Mouse (Mus musculus): ENCODE measurements at regions not wholly inside any gene's neighbourhood (a gene's known extent, or its start where the extent isn't known, plus 50 kb on each side); places are given as distances from the start of the nearest gene placed in this dataset.
A peak's percentile ranks its signal among the peaks of the same experiment; 100 is the strongest.
"Not testable (repeated sequence)": the region's sequence is repeated elsewhere in the genome, so short reads cannot be mapped to it uniquely, and the experiment has no call there.

DNA sequence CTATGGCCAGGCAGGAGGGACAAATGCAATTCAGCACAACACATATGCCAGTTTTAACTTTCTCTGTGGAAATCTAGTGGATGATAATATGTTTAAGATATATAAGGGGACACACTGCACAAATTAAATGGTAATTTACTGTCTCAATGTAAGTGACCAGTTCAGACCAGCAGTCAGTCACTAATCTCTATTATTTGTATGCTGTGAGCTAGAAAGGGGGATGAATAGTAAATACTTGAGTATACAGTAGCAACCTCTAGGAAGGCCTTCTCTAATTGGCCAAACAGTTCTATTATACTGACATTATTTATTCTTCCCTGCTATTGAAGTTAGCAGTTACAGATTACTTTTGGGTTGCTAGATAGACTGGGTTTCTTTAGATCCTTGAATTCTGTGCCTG, 391.2 kb downstream of the Fign start:
- no peak overlapping the region for H3K9ac ChIP-seq (ENCODE audit: low read length)
- no peak overlapping the region for H3K27ac ChIP-seq (ENCODE audit: low read length)
- H3K36me3 ChIP-seq (ENCODE audit: control insufficient read depth, insufficient read depth, low read length): no peaks in the 10 kb centered on the region
- no peak for ATAC-seq (ENCODE audit: low read depth)
- no peaks in the 10 kb centered on the region for H3K27me3 ChIP-seq (ENCODE audit: control insufficient read depth, insufficient read depth, low read depth, low read length)
- H3K4me1 ChIP-seq (replicated peaks; ENCODE audit: control insufficient read depth, insufficient read depth, low read length): peaks cover 8% of the 10 kb centered on the region
- no peak overlapping the region for H3K4me2 ChIP-seq (ENCODE audit: low read depth, low read length)
- H3K9me3 ChIP-seq (ENCODE audit: control insufficient read depth, low read length): no peaks in the 10 kb centered on the region
- no peak overlapping the region for H3K4me3 ChIP-seq (ENCODE audit: low read length)

DNA sequence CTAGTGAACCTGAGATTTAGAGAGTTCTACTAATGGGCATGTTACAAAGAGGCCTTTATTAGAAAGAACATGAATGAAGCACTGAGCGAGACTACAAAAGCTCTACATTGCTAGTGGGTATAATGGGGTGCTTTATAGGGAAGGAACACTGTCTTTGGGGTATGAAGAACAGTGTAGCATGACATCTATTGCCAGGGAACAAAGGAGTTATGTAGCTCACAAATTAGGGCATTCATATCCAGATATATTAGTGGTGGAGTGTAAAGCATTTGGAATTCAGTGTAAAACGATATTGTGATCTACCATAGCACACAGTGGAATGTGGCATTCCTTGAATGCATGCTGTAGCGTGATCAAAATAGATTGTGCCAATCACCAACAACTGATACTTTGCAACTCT, 391.7 kb downstream of the Fign start:
- H3K4me2 ChIP-seq (ENCODE audit: low read depth, low read length): no peak overlapping the region
- no peak overlapping the region for H3K9ac ChIP-seq (ENCODE audit: low read length)
- 82% methylated on average over 3 of the region's 3 CpGs for whole genome bisulfite sequencing
- no peak for ATAC-seq (ENCODE audit: low read depth)
- no peaks in the 10 kb centered on the region for H3K36me3 ChIP-seq (ENCODE audit: control insufficient read depth, insufficient read depth, low read length)
- H3K4me3 ChIP-seq (ENCODE audit: low read length): no peak overlapping the region
- H3K9me3 ChIP-seq (ENCODE audit: control insufficient read depth, low read length): no peaks in the 10 kb centered on the region
- H3K27me3 ChIP-seq (ENCODE audit: control insufficient read depth, insufficient read depth, low read depth, low read length): no peaks in the 10 kb centered on the region
- no peak overlapping the region for H3K27ac ChIP-seq (ENCODE audit: low read length)
- H3K4me1 ChIP-seq (replicated peaks; ENCODE audit: control insufficient read depth, insufficient read depth, low read length): peaks cover 8% of the 10 kb centered on the region

- no peaks in the 10 kb centered on the region for H3K27me3 ChIP-seq (ENCODE audit: control insufficient read depth, insufficient read depth, low read depth, low read length)
- peak; percentile 99 for ATAC-seq (ENCODE audit: low read depth)
- no peaks in the 10 kb centered on the region for H3K9me3 ChIP-seq (ENCODE audit: control insufficient read depth, low read length)
- no peak overlapping the region; the same call in 1 of the 2 replicates for H3K27ac ChIP-seq (ENCODE audit: low read length)
- peak overlapping the region; percentile 50 for H3K4me3 ChIP-seq (ENCODE audit: low read length)
- peaks cover 8% of the 10 kb centered on the region for H3K4me1 ChIP-seq (replicated peaks; ENCODE audit: control insufficient read depth, insufficient read depth, low read length)
- no peaks in the 10 kb centered on the region for H3K36me3 ChIP-seq (ENCODE audit: control insufficient read depth, insufficient read depth, low read length)
- 1% methylated on average over 22 of the region's 22 CpGs for WGBS
- peak overlapping the region; percentile 79 for H3K4me2 ChIP-seq (ENCODE audit: low read depth, low read length)
- peak overlapping the region; percentile 60 for H3K9ac ChIP-seq (ENCODE audit: low read length)
These were observed 395.3 kb downstream of the Fign start for GRCm38 (mm10) chr2:63702333-63703096.

DNA sequence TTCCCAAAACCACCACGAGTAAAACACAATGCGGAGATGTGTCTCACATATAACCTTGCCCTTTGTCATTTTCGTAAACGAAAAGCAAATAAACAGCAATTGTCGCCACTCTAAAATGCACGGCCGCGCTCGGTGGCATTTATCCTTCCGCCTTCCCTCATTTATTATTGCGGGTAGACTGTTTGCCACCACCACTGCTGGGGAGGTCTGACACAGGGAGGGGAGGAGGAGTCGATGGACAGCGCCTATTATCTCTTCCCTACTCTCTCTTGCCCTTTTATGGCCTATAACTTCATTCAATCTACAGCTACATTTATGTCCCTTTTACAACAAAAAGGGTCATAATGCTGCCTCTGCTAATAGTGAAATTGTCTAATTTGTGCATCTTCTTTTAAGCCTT, 396.0 kb downstream of the Fign start:
- 21% methylated on average over 13 of the region's 13 CpGs for WGBS
- Histone ChIP-seq H3K4me2 (ENCODE audit: low read depth, low read length) (peak overlapping the region; percentile 79), H3K27ac (ENCODE audit: low read length) (no peak overlapping the region; the same call in 1 of the 2 replicates), H3K4me3 (ENCODE audit: low read length) (peak overlapping the region; percentile 50), H3K4me1 (replicated peaks; ENCODE audit: control insufficient read depth, insufficient read depth, low read length) (peaks cover 8% of the 10 kb centered on the region), H3K9me3 (ENCODE audit: control insufficient read depth, low read length) (no peaks in the 10 kb centered on the region), H3K36me3 (ENCODE audit: control insufficient read depth, insufficient read depth, low read length) (no peaks in the 10 kb centered on the region), H3K9ac (ENCODE audit: low read length) (peak overlapping the region; percentile 60; the same call in 1 of the 2 replicates), H3K27me3 (ENCODE audit: control insufficient read depth, insufficient read depth, low read depth, low read length) (no peaks in the 10 kb centered on the region)
- ATAC-seq (ENCODE audit: low read depth): peak; percentile 49; the same call in 1 of the 2 replicates

- Histone ChIP-seq H3K4me2 (ENCODE audit: low read depth, low read length) (no peak overlapping the region), H3K36me3 (ENCODE audit: control insufficient read depth, insufficient read depth, low read length) (no peaks in the 10 kb centered on the region), H3K9me3 (ENCODE audit: control insufficient read depth, low read length) (no peaks in the 10 kb centered on the region), H3K27me3 (ENCODE audit: control insufficient read depth, insufficient read depth, low read depth, low read length) (no peaks in the 10 kb centered on the region), H3K4me1 (replicated peaks; ENCODE audit: control insufficient read depth, insufficient read depth, low read length) (peaks cover 8% of the 10 kb centered on the region), H3K4me3 (ENCODE audit: low read length) (no peak overlapping the region), H3K9ac (ENCODE audit: low read length) (no peak overlapping the region), H3K27ac (ENCODE audit: low read length) (no peak overlapping the region)
- 0 out of 2 replicates have a peak, but pooled peaks have one; percentile 34 for ATAC-seq (ENCODE audit: low read depth)
- 13% methylated on average over 3 of the region's 3 CpGs for WGBS
These were observed 397.6 kb downstream of the Fign start for GRCm38 (mm10) chr2:63700255-63700654.

DNA sequence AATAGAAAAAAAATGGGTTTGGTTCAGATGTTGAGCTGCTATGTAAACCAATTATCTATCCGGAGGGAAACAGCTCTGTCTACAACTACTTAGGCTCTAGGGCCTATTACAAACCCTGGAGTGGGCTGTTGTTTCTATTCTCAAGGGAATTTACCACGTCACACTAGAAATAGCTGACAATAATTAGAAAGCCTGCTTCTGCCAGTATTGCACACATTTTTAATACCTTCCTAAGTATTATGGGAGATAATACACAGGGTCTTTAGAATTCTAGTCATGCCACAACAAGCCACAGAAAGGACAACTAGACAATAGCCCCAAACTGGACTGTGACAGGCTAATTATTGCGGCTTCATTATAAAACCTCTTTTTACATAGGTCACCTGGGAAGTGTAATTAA, 428.1 kb downstream of the Fign start:
- WGBS: 68% methylated on average over 3 of the region's 3 CpGs

DNA sequence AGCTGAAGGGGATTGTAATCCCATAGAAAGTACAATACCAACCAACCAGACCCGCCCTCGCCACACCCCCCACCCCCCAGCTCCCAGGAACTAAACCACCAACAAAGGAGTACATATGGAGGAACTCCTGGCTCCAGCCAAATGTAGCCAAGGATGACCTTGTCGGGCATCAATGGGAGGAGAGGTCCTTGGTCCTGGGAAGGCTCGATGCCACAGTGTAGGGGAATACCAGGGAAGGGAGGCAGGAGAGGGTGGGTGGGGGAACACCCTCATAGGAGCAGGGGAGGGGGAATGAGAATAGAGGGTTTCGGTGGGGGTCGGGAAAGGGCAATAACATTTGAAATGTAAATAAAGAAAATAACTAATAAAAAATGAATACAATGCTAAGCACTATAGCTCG, 429.1 kb downstream of the Fign start:
- ATAC-seq (ENCODE audit: low read depth): no peak
- 77% methylated on average over 7 of the region's 7 CpGs for WGBS
- Histone ChIP-seq H3K4me3 (ENCODE audit: low read length) (no peak overlapping the region), H3K36me3 (ENCODE audit: control insufficient read depth, insufficient read depth, low read length) (no peaks in the 10 kb centered on the region), H3K9me3 (ENCODE audit: control insufficient read depth, low read length) (no peaks in the 10 kb centered on the region), H3K4me2 (ENCODE audit: low read depth, low read length) (no peak overlapping the region), H3K4me1 (replicated peaks; ENCODE audit: control insufficient read depth, insufficient read depth, low read length) (no peaks in the 10 kb centered on the region), H3K27ac (ENCODE audit: low read length) (no peak overlapping the region), H3K27me3 (ENCODE audit: control insufficient read depth, insufficient read depth, low read depth, low read length) (no peaks in the 10 kb centered on the region), H3K9ac (ENCODE audit: low read length) (no peak overlapping the region)

More for the DNA sequence above, 428.1 kb downstream of the Fign start:
- H3K27ac ChIP-seq (ENCODE audit: low read length): no peak overlapping the region
- no peak overlapping the region for H3K4me3 ChIP-seq (ENCODE audit: low read length)
- H3K4me2 ChIP-seq (ENCODE audit: low read depth, low read length): no peak overlapping the region
- H3K27me3 ChIP-seq (ENCODE audit: control insufficient read depth, insufficient read depth, low read depth, low read length): no peaks in the 10 kb centered on the region
- no peaks in the 10 kb centered on the region for H3K4me1 ChIP-seq (replicated peaks; ENCODE audit: control insufficient read depth, insufficient read depth, low read length)
- H3K36me3 ChIP-seq (ENCODE audit: control insufficient read depth, insufficient read depth, low read length): no peaks in the 10 kb centered on the region
- ATAC-seq (ENCODE audit: low read depth): no peak
- H3K9ac ChIP-seq (ENCODE audit: low read length): no peak overlapping the region
- no peaks in the 10 kb centered on the region for H3K9me3 ChIP-seq (ENCODE audit: control insufficient read depth, low read length)

DNA sequence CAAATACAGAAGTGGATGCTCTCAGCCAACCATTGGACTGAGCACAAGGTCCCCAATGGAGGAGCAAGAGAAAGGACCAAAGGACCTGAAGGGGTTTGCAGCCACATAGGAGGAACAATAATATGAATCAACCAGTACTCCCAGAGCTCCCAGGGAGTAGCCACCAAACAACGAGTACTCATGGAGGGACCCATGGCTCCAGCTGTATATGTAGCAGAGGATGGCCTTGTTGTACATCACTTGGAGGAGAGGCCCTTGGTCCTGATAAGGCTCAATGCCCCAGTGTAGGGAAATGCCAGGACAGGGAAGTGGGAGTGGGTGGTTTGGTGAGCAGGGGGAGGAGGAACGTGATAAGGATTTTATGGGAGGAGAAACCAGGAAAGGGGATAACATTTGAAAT, 437.9 kb downstream of the Fign start:
- not testable (repeated sequence) for H3K27me3 ChIP-seq (ENCODE audit: control insufficient read depth, insufficient read depth, low read depth, low read length); H3K36me3 ChIP-seq (ENCODE audit: control insufficient read depth, insufficient read depth, low read length); H3K4me1 ChIP-seq (replicated peaks; ENCODE audit: control insufficient read depth, insufficient read depth, low read length); ATAC-seq (ENCODE audit: low read depth); H3K27ac ChIP-seq (ENCODE audit: low read length); H3K4me3 ChIP-seq (ENCODE audit: low read length); H3K9ac ChIP-seq (ENCODE audit: low read length); H3K4me2 ChIP-seq (ENCODE audit: low read depth, low read length); H3K9me3 ChIP-seq (ENCODE audit: control insufficient read depth, low read length)
- 84% methylated on average over 2 of the region's 2 CpGs for WGBS
